Mouse (Mus musculus): Measurements from ENCODE around the gene Gm17657.
A peak's percentile ranks its signal among the peaks of the same experiment; 100 is the strongest.
"Not testable (repeated sequence)": the region's sequence is repeated elsewhere in the genome, so short reads cannot be mapped to it uniquely, and the experiment has no call there.

Gm17657 gene

DNA sequence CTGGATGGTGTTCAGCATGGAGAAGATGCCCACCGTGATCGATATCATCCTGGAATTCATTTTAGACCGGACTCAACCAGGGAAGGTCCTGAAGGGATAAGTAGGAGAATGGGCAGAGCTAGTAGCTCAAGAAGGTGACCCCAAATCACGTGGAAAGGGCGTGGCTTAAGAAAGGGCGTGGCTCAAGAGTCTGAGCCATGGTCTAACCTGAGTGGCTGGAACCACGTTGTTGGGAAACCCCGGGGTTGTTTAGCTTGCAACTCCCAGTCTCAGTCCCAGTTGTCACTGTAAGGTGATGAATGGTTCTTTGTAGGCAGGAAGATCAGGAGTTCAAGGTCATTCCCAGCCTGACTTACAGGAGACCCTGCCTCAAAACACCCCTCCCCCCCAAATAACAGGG lies 29.7 kb downstream of the Gm17657 start:
- peaks cover 34% of the 10 kb centered on the region for H3K4me1 ChIP-seq (replicated peaks; ENCODE audit: low read depth, low read length)
- H3K4me3 ChIP-seq (replicated peaks; ENCODE audit: low read length): peak overlapping the region; percentile 65
- no peak for TF ChIP-seq NANOG (IDR thresholded peaks at IDR 0.05; ENCODE audit: borderline replicate concordance, low read length)
- TF ChIP-seq CTCF (conservative IDR thresholded peaks at IDR 0.05; ENCODE audit: low read length): no peak
- TF ChIP-seq POU5F1 (IDR thresholded peaks at IDR 0.05; ENCODE audit: borderline replicate concordance, low read length): no peak
- no peaks in the 10 kb centered on the region for H3K27me3 ChIP-seq (ENCODE audit: insufficient read depth, low read length)
- H3K36me3 ChIP-seq (ENCODE audit: insufficient read depth, low read length): no peaks in the 10 kb centered on the region
- H3K9me3 ChIP-seq (ENCODE audit: low read length): peaks cover 28% of the 10 kb centered on the region

DNA sequence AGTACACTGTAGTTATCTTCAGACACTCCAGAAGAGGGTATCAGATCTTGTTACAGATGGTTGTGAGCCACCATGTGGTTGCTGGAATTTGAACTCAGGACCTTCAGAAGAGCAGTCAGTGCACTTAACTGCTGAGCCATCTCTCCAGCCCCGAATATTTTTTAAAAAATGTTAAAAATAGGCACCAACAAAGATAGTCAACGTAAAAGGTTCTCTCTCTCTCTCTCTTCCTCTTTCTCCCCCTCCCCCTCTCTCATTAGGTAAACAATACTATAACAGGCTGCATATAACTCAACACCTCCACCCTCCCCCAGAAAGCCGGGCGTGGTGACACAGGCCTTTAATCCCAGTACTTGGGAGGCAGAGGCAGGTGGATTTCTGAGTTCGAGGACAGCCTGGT lies 30.8 kb downstream of the Gm17657 start:
- Histone ChIP-seq H3K9me3 (ENCODE audit: low read length) (peaks cover 19% of the 10 kb centered on the region), H3K4me1 (replicated peaks; ENCODE audit: low read depth, low read length) (peaks cover 42% of the 10 kb centered on the region), H3K4me3 (replicated peaks; ENCODE audit: low read length) (peak overlapping the region; percentile 65)
- not testable (repeated sequence) for H3K36me3 ChIP-seq (ENCODE audit: insufficient read depth, low read length); H3K27me3 ChIP-seq (ENCODE audit: insufficient read depth, low read length)

DNA sequence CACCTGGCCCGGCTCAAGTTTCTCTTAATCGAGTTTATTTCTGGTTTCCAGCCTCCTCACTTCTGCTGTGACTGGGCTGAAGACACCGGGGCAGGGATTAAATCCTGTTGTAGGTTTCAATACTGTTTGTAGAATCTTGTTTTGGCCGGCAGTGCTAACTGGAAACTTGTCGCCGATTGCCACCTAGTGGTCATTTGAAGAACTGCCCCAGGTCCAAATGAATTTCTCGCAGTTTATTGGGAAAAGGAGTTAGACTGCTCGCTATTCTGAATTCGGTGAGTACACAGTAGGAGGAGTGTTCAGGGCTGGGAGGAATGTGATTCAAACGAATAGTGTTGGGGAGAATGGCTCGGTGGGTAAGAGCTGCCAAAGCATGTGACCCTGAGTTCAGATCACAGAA lies 35.0 kb downstream of the Gm17657 start:
- no peaks in the 10 kb centered on the region for H3K9me3 ChIP-seq (ENCODE audit: low read length)
- H3K36me3 ChIP-seq (ENCODE audit: insufficient read depth, low read length): no peaks in the 10 kb centered on the region
- TF ChIP-seq POU5F1 (IDR thresholded peaks at IDR 0.05; ENCODE audit: borderline replicate concordance, low read length): no peak
- TF ChIP-seq NANOG (IDR thresholded peaks at IDR 0.05; ENCODE audit: borderline replicate concordance, low read length): no peak
- peak; percentile 99 for TF ChIP-seq CTCF (conservative IDR thresholded peaks at IDR 0.05; ENCODE audit: low read length)
- peaks cover 65% of the 10 kb centered on the region for H3K4me1 ChIP-seq (replicated peaks; ENCODE audit: low read depth, low read length)
- 0 out of 2 replicates have a peak, but pooled peaks cover 3% of the 10 kb centered on the region for H3K27me3 ChIP-seq (ENCODE audit: insufficient read depth, low read length)
- H3K4me3 ChIP-seq (replicated peaks; ENCODE audit: low read length): no peak overlapping the region

DNA sequence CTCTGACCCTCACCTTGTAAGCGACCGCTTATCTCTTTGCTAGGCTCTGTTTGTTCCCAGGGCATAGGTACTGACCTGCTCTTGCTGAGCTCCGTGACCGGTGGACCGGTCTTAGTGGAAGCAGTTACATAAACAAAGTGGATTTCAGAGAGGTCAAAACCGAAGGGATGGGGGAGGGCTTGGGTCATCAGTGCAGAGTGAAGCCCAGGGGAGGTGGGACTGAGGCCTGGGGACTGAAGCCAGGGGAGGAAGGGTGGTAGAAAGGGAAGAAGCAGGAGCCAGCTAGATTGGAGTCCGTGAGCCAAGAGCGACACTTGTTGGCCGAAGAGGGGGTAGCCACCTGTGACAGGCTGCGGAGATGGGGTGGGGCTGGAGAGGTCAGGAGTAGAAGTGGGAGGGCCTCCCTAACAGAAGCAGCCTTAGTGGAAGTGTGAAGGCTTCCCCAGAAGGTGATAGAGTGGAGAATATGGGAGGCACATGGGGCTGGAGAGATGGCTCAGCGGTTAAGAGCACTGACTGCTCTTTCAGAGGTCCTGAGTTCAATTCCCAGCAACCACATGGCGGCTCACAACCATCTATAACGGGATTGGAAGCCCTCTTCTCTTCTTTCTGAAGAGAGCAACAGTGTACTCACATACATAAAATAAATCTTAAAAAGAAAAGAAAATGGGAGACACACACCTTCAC lies 36.3 kb downstream of the Gm17657 start:
- TF ChIP-seq POU5F1 (IDR thresholded peaks at IDR 0.05; ENCODE audit: borderline replicate concordance, low read length) (no peak), CTCF (conservative IDR thresholded peaks at IDR 0.05; ENCODE audit: low read length) (peak; percentile 60)
- Histone ChIP-seq H3K4me3 (replicated peaks; ENCODE audit: low read length) (no peak overlapping the region), H3K4me1 (replicated peaks; ENCODE audit: low read depth, low read length) (peaks cover 66% of the 10 kb centered on the region), H3K36me3 (ENCODE audit: insufficient read depth, low read length) (no peaks in the 10 kb centered on the region), H3K27me3 (ENCODE audit: insufficient read depth, low read length) (0 out of 2 replicates have a peak, but pooled peaks cover 3% of the 10 kb centered on the region), H3K9me3 (ENCODE audit: low read length) (no peaks in the 10 kb centered on the region)

DNA sequence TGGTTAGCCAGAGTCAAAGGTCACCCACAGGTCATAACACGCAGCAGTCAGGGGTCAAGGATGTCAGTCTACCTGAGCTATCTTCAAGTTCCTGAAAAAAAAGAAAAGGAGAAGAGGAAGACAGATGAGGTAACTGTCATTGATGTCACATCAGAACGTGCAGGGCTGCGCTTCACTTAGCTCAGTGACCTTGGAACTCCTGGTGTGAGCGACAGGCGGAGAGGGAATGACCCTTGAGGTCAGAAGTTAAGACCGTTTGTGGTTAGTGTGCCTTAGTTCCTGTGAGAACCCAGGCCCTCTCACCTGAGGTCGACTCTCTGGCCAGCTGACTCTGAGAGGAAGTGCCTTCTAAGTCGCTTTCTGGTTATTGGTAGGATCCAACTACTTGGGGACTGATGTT lies 38.7 kb downstream of the Gm17657 start:
- TF ChIP-seq CTCF (conservative IDR thresholded peaks at IDR 0.05; ENCODE audit: low read length): no peak
- TF ChIP-seq NANOG (IDR thresholded peaks at IDR 0.05; ENCODE audit: borderline replicate concordance, low read length): no peak
- TF ChIP-seq POU5F1 (IDR thresholded peaks at IDR 0.05; ENCODE audit: borderline replicate concordance, low read length): no peak
- Histone ChIP-seq H3K27me3 (ENCODE audit: insufficient read depth, low read length) (0 out of 2 replicates have a peak, but pooled peaks cover 3% of the 10 kb centered on the region), H3K4me1 (replicated peaks; ENCODE audit: low read depth, low read length) (peaks cover 62% of the 10 kb centered on the region), H3K4me3 (replicated peaks; ENCODE audit: low read length) (no peak overlapping the region), H3K36me3 (ENCODE audit: insufficient read depth, low read length) (no peaks in the 10 kb centered on the region), H3K9me3 (ENCODE audit: low read length) (no peaks in the 10 kb centered on the region)

DNA sequence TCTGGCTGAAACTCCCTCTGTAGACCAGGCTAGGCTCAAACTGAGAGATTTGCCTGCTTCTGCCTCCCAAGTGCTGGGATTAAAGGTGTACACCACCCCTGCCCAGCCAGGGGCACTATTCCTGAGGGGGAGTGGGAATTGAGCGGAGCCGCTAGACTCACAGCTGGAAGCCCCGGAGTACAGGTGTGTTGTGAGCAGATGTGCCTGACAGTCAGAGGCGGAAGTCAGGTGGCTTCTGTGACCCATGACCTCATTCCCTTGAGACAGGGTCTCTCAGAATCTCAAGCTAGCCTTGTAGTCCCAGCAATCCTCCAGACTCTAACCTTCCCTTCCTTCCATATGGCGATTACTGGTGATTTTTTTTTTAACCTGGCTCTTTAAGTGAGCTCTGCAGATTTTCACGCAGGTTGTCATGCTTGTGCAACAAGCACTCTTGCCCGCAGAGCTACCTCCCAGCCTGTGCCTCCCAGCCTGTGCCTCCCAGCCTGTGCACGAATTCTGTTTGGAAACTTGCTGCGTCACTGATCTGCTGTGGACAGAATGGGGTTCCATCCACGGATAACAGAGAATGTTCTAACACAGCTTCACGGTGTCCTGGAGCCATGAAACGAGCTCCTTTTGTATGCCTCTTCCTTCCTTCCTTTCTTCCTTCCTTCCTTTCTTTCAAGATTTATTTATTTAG lies 40.4 kb downstream of the Gm17657 start:
- TF ChIP-seq POU5F1 (IDR thresholded peaks at IDR 0.05; ENCODE audit: borderline replicate concordance, low read length) (no peak), CTCF (conservative IDR thresholded peaks at IDR 0.05; ENCODE audit: low read length) (no peak), NANOG (IDR thresholded peaks at IDR 0.05; ENCODE audit: borderline replicate concordance, low read length) (no peak)
- H3K4me1 ChIP-seq (replicated peaks; ENCODE audit: low read depth, low read length): peaks cover 56% of the 10 kb centered on the region
- no peaks in the 10 kb centered on the region for H3K36me3 ChIP-seq (ENCODE audit: insufficient read depth, low read length)
- no peak overlapping the region for H3K4me3 ChIP-seq (replicated peaks; ENCODE audit: low read length)
- H3K9me3 ChIP-seq (ENCODE audit: low read length): no peaks in the 10 kb centered on the region
- H3K27me3 ChIP-seq (ENCODE audit: insufficient read depth, low read length): 0 out of 2 replicates have a peak, but pooled peaks cover 3% of the 10 kb centered on the region

DNA sequence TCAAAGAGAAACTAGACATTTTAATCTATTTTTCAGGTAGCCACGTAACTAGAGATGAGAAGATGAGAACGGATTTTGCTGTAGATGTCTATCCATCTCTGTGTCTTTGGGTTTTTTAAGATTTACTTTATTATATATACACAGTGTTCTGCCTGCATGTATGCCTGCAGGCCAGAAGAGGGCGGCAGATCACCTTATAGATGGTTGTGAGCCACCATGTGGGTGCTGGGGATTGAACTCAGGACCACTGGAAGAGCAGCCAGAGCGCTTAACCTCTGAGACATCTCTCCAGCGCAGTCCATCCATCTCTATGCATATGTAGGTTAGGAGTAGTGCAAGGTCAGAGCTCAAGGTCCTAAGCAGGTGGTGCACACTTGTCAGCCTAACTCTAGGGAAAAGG lies 45.7 kb downstream of the Gm17657 start:
- Histone ChIP-seq H3K4me1 (replicated peaks; ENCODE audit: low read depth, low read length) (peaks cover 59% of the 10 kb centered on the region), H3K4me3 (replicated peaks; ENCODE audit: low read length) (no peak overlapping the region), H3K9me3 (ENCODE audit: low read length) (no peaks in the 10 kb centered on the region), H3K36me3 (ENCODE audit: insufficient read depth, low read length) (no peaks in the 10 kb centered on the region), H3K27me3 (ENCODE audit: insufficient read depth, low read length) (peaks cover 2% of the 10 kb centered on the region; the same call in 1 of the 2 replicates)
- TF ChIP-seq POU5F1 (IDR thresholded peaks at IDR 0.05; ENCODE audit: borderline replicate concordance, low read length) (no peak), CTCF (conservative IDR thresholded peaks at IDR 0.05; ENCODE audit: low read length) (peak; percentile 42)

DNA sequence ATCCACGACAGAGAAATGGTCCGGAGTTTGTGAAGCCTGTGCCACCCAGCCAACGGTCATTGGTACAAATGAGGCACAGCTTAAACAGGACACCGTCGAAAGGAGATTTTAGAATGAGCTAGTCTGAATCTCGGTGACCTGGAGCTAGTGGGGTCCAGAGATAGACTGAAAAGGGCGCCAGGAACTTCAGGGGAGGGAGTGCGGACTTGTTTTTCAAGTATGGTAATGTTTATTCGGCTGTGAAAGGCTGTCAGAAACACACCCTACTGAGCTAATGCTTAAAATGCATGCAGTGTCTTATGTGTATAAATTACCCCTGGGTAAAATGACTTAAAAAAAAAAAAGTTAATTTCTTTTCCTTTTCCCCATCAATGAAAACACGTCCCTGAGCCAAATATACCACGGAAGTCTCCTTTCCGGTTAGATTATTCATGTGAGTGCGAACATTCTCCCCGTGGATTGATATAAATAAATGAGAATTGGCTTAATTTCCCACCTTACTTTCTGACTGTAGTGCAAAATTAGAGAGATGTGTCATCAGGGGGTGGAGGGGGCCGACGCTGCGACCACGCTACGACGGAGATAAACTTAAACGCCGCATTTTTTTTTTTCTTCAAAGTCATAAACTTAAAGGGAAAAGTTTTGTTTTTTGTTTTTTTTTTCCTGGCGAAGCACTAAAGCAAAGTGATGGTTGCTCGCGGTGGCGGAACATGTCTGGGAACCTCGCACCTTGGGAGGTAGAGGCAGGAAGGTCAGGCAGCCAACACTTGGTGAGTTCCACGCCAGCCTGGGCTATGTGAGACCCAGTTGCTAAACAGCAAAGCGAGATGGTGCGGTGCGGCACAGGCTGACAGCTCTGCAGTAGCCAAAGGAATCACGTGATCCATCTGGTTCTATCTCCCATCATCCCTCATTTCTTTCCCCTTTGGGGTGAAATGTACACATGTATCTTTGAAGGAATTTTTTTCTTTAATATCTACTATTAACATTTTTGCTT lies 46.5 kb downstream of the Gm17657 start:
- peaks cover 2% of the 10 kb centered on the region; the same call in 1 of the 2 replicates for H3K27me3 ChIP-seq (ENCODE audit: insufficient read depth, low read length)
- H3K4me3 ChIP-seq (replicated peaks; ENCODE audit: low read length): peak overlapping the region; percentile 23; the same call in 1 of the 2 replicates
- H3K4me1 ChIP-seq (replicated peaks; ENCODE audit: low read depth, low read length): peaks cover 61% of the 10 kb centered on the region
- TF ChIP-seq NANOG (IDR thresholded peaks at IDR 0.05; ENCODE audit: borderline replicate concordance, low read length) (no peak), CTCF (conservative IDR thresholded peaks at IDR 0.05; ENCODE audit: low read length) (no peak), POU5F1 (IDR thresholded peaks at IDR 0.05; ENCODE audit: borderline replicate concordance, low read length) (no peak)
- H3K9me3 ChIP-seq (ENCODE audit: low read length): no peaks in the 10 kb centered on the region
- no peaks in the 10 kb centered on the region for H3K36me3 ChIP-seq (ENCODE audit: insufficient read depth, low read length)

Measured in E14TG2a.4 (cell line).